Mouse (Mus musculus) kidney, embryonic 16.5 days (tissue): ENCODE measurements around the gene Vmn1r201. TPM values are rescaled to one million over a fixed set of nuclear protein-coding genes. Genes with fewer than 3 reads are reported as not detected.

Experiments used
- ATAC-seq: fragments of 200-750 bp; cut with Nextera tagmentation; 2 replicates; pipeline ENCODE4 v1.8.0; 2017; ENCODE audit warnings: moderate TSS enrichment; ENCODE audit not compliant: low FRiP score, low TSS enrichment
- H3K27ac ChIP-seq: fragments of 300-500 bp; sonication (generic); 2 replicates; pipeline ENCODE4 v1.5.1; 2014; ENCODE audit warnings: low read length
- H3K27me3 ChIP-seq: fragments of 300-500 bp; sonication (generic); 2 replicates; pipeline ENCODE4 v1.6.1; 2014; ENCODE audit warnings: low read length, control low read depth, mixed read lengths; ENCODE audit not compliant: insufficient read depth
- H3K36me3 ChIP-seq: fragments of 300-500 bp; sonication (generic); 2 replicates; pipeline ENCODE4 v1.6.1; 2014; ENCODE audit warnings: low read length, control low read depth, mixed read lengths; ENCODE audit not compliant: insufficient read depth
- H3K4me1 ChIP-seq: fragments of 300-500 bp; sonication (generic); 2 replicates; pipeline ENCODE4 v1.6.1; 2014; ENCODE audit warnings: low read length, control low read depth, mixed read lengths; ENCODE audit not compliant: insufficient read depth
- H3K4me2 ChIP-seq: fragments of 300-500 bp; sonication (generic); replicated peaks from 2 replicates; pipeline ENCODE4 v1.6.1; 2014; ENCODE audit warnings: low read depth, low read length
- H3K4me3 ChIP-seq: fragments of 300-500 bp; sonication (generic); 2 replicates; pipeline ENCODE4 v1.5.1; 2014; ENCODE audit warnings: mild to moderate bottlenecking, low read length
- H3K9ac ChIP-seq: fragments of 300-500 bp; sonication (generic); replicated peaks from 2 replicates; pipeline ENCODE4 v1.6.1; 2014; ENCODE audit warnings: low read length
- H3K9me3 ChIP-seq: fragments of 300-500 bp; sonication (generic); 2 replicates; pipeline ENCODE4 v1.6.1; 2016; ENCODE audit warnings: low read length, control low read depth
- WGBS: fragments of 180-500 bp; shearing (Covaris S2); extraction: QIAGEN DNeasy Blood & Tissue Kit; methylation state at CpG from one replicate; pipeline ENCODE4 v1.1.7; 2014; 5-methylcytosine and 5-hydroxymethylcytosine counted together
- polyA plus RNA-seq: library from polyadenylated mRNA; unstranded; fragments of >200 nt; fragmentation: Nextera tagmentation; extraction: Ambion mirVana; gene quantifications from 2 replicates; pipeline ENCODE4 v1.2.1, GENCODE M21; 2015

The Vmn1r201 gene
- not detected in 2 replicates for polyA plus RNA-seq

DNA sequence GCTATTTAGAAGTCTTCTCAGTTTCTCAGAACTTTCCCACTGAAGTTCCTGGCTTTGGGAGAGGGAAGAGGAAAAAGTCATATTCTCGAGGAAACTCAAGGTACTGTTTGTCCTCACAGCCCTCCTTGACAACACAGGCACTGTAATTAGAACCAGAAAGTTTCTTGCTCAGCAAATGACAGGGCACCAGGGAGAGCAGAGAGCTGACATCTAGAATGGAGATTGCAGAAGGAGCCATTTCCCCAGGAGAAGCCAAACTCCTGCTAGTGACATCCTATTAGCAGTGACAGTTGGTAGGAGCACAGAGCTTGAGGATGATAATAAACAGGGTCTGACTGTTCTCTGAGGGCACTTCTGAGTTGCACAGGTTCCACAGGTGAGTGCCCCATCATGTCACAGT is at the start of gene Vmn1r201:
TSS of gene Vmn1r201 (plus strand) at position 301 of the 400 bp plus-strand sequence.
- ATAC-seq = no peak

DNA sequence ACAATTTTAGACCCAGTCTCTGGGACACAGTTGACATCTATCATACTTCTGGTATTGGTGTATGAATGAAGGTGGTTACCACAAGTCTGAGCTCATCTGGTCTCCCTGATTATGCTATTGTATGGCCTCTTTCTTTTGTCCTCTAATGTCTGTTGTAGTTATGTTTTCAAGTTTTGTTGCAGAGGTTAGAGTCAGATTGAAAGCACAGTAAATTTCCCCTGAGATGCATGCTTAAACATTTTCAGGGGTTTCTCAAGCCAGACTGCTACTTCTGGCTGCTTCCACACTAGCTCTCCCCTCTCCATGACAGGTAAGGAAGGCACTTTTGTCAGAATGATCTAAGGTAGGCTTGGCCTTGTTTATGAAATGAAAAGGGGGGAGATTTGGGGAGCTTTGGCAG is 16.6 kb upstream of the Vmn1r201 start:
- Histone ChIP-seq H3K4me1 (no peaks in the 10 kb centered on the region), H3K4me3 (no peak overlapping the region), H3K36me3 (no peaks in the 10 kb centered on the region), H3K9me3 (no peaks in the 10 kb centered on the region), H3K9ac (no peak overlapping the region), H3K27me3 (no peaks in the 10 kb centered on the region), H3K27ac (no peak overlapping the region), H3K4me2 (no peak overlapping the region)
- ATAC-seq = no peak

More for the DNA sequence above, at the start of gene Vmn1r201:
- H3K27ac ChIP-seq = no peak within 1 kb of the TSS
- no peaks in the 10 kb centered on the region for H3K9me3 ChIP-seq
- no peaks in the 10 kb centered on the region for H3K36me3 ChIP-seq
- H3K27me3 ChIP-seq = no peaks in the 10 kb centered on the region
- no peak within 1 kb of the TSS for H3K4me2 ChIP-seq
- H3K9ac ChIP-seq = no peak within 1 kb of the TSS
- H3K4me3 ChIP-seq = no peak within 1 kb of the TSS
- 67% methylated on average over 1 of the region's 1 CpGs for WGBS
- no peaks in the 10 kb centered on the region for H3K4me1 ChIP-seq

DNA sequence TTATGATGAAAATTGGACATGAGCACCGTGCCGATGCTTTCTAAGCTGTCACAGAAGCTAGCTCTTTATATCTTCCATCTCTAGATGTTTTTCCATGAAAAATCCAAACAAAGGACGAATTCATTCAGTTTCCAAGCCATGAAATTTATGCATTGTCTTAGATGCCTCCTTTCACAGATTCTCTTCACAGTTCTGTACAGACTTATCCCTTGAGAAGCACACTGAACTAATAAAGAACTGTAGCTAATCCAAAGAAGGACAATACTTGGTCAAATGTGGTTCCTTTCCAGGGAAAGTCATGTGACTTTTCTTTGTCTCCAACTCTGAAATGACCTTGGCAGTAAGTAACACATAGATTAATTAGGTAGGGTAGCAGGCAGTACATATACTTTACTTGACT is 30.7 kb downstream of the Vmn1r201 start:
- no peaks in the 10 kb centered on the region for H3K9me3 ChIP-seq
- H3K4me2 ChIP-seq = no peak overlapping the region
- no peaks in the 10 kb centered on the region for H3K4me1 ChIP-seq
- no peak overlapping the region for H3K9ac ChIP-seq
- no peak overlapping the region for H3K27ac ChIP-seq
- ATAC-seq = no peak
- 70% methylated on average over 3 of the region's 3 CpGs for WGBS
- no peak overlapping the region for H3K4me3 ChIP-seq
- H3K36me3 ChIP-seq = no peaks in the 10 kb centered on the region
- H3K27me3 ChIP-seq = no peaks in the 10 kb centered on the region

DNA sequence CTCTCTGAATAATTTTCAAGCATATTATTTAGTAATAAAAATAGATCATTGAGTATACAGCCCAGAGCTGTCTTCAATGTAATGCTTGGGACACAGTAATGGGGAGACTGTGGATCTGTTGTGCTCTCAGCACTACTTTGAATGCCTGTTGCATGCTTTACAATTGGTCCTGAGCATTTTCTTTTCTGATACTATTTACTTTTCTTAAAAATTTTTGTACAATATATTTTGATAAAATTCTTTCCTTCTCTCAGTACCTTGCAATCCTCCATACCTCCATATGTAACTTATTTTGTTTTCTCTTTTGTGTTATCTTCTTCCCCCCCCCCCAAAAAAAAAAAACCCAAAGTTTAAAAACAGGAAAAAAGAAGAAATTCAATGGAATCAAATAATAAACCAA is 33.6 kb downstream of the Vmn1r201 start, which contains the start of gene Vmn1r202:
TSS of gene Vmn1r202 (minus strand) at position 101 of the 400 bp plus-strand sequence.
- no peaks in the 10 kb centered on the region for H3K36me3 ChIP-seq
- H3K9ac ChIP-seq = no peak within 1 kb of the TSS
- H3K4me1 ChIP-seq = no peaks in the 10 kb centered on the region
- H3K4me2 ChIP-seq = no peak within 1 kb of the TSS
- no peak within 1 kb of the TSS for H3K4me3 ChIP-seq
- ATAC-seq = no peak
- H3K27ac ChIP-seq = no peak within 1 kb of the TSS
- no peaks in the 10 kb centered on the region for H3K9me3 ChIP-seq
- no peaks in the 10 kb centered on the region for H3K27me3 ChIP-seq

DNA sequence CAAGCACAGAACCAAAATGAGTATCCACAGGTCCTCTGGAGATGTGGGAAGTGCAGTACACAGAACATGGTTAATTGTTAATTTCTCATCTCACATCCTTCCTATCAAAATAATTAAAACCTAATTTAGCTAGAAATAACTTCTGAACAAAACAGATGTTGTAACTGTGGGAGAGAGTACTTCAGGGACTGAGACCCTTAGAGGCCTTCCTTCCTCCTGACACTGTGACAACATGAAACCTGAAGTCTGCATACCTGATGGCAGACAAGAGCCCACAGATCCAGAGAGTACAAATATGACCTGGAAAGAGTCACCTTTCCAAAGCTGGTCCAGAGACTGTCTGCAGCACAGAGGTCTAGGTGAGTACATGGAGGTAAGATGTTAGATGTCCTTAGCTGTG is 46.1 kb downstream of the Vmn1r201 start, which contains the start of gene Vmn1r203:
TSS of gene Vmn1r203 (plus strand) at position 301 of the 400 bp plus-strand sequence.
- no peaks in the 10 kb centered on the region for H3K4me1 ChIP-seq
- H3K36me3 ChIP-seq = no peaks in the 10 kb centered on the region
- ATAC-seq = no peak
- H3K4me3 ChIP-seq = no peak within 1 kb of the TSS
- no peaks in the 10 kb centered on the region for H3K9me3 ChIP-seq
- no peak within 1 kb of the TSS for H3K4me2 ChIP-seq
- H3K9ac ChIP-seq = no peak within 1 kb of the TSS
- H3K27me3 ChIP-seq = no peaks in the 10 kb centered on the region
- no peak within 1 kb of the TSS for H3K27ac ChIP-seq

Other genes starting within 250 kb of the Vmn1r201 start
- gene Vmn1r193, start 248.8 kb upstream of the Vmn1r201 start, polyA plus RNA-seq = not detected in 2 replicates
- gene Vmn1r194, start 227.7 kb upstream of the Vmn1r201 start, polyA plus RNA-seq = not detected in 2 replicates
- not detected in 2 replicates for gene Vmn1r195, start 201.4 kb upstream of the Vmn1r201 start, polyA plus RNA-seq
- gene Vmn1r196, start 182.0 kb upstream of the Vmn1r201 start, polyA plus RNA-seq = not detected in 2 replicates
- not detected in 2 replicates for gene Vmn1r197, start 147.3 kb upstream of the Vmn1r201 start, polyA plus RNA-seq
- gene Vmn1r198, start 121.6 kb upstream of the Vmn1r201 start, polyA plus RNA-seq = not detected in 2 replicates
- gene Vmn1r199, start 92.1 kb upstream of the Vmn1r201 start, polyA plus RNA-seq = not detected in 2 replicates
- not detected in 2 replicates for gene Vmn1r200, start 81.5 kb upstream of the Vmn1r201 start, polyA plus RNA-seq
- not detected in 2 replicates for gene Vmn1r202, start 33.5 kb downstream of the Vmn1r201 start, polyA plus RNA-seq
- gene Vmn1r203, start 46.2 kb downstream of the Vmn1r201 start, polyA plus RNA-seq = not detected in 2 replicates
- not detected in 2 replicates for gene Vmn1r204, start 81.3 kb downstream of the Vmn1r201 start, polyA plus RNA-seq
- gene Vmn1r205, start 121.1 kb downstream of the Vmn1r201 start, polyA plus RNA-seq = not detected in 2 replicates
- gene Vmn1r206, start 152.3 kb downstream of the Vmn1r201 start, polyA plus RNA-seq = not detected in 2 replicates